Mouse (Mus musculus): ENCODE measurements around the gene Trim30a. TPM values are rescaled to one million over a fixed set of nuclear protein-coding genes. Genes with fewer than 3 reads are reported as not detected.
"Not testable (repeated sequence)": the region's sequence is repeated elsewhere in the genome, so short reads cannot be mapped to it uniquely, and the experiment has no call there.

Gene Trim30a
- polyA plus RNA-seq (2016; fragmentation: Nextera tagmentation; extraction: Ambion mirVana): 0.45 and 0.52 TPM in 2 replicates

DNA sequence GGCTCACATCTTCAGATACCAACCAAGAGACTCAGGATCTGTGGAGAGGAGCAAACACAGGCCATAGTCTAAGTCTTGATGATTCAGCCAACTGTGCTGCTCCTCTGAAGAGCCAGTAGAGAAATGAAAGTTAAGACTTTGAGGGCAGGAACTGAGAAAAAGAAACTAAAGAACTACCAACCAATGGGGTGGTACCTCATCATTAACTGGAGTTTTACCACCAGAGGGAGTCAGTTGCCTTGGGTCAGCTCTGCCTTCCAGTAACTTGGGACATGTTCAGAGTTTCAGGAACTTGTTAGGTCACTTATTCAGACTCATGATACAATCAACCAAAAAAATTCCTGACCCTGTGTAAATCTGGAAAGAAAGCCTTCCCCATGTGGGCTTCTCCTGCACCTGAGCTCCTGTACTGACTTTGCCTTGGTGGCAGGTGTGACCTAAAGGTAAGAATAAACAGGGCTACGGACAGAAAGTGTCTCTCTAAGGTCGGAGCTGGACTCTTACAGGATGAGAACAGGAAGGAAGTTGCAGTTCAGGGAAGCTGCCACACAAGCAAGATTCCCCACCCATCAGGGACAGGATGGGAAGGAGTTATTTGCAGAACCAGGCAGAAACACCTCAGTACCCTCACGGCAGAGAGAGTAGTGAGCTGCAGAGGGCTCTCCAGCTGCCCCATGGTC lies at the start of gene Trim30a:
Gene Trim30a, minus strand, starts transcription at position 129 of the 680 bp plus-strand sequence.
- WGBS: 73% methylated on average over 3 of the region's 3 CpGs
- Histone ChIP-seq H3K4me1 (no peaks in the 10 kb centered on the region), H3K27me3 (replicated peaks; ENCODE audit: low read depth, poor library complexity, severe bottlenecking) (no peaks in the 10 kb centered on the region), H3K27ac (replicated peaks) (no peak within 1 kb of the TSS), H3K9me3 (no peaks in the 10 kb centered on the region), H3K4me3 (no peak within 1 kb of the TSS), H3K36me3 (replicated peaks) (no peaks in the 10 kb centered on the region)
- DNase-seq (ENCODE audit: low spot score): no peak

- not testable (repeated sequence) for H3K4me3 ChIP-seq; H3K9me3 ChIP-seq; H3K36me3 ChIP-seq (replicated peaks); H3K27me3 ChIP-seq (replicated peaks; ENCODE audit: low read depth, poor library complexity, severe bottlenecking); DNase-seq (ENCODE audit: low spot score); H3K27ac ChIP-seq (replicated peaks); H3K4me1 ChIP-seq
These were observed 42.5 kb upstream of the Trim30a start, which contains the start of gene Trim30d for GRCm38 (mm10) chr7:104507421-104508065. Gene Trim30d (minus strand): TSS chr7:104507849.

- H3K4me3 ChIP-seq: peak overlapping the region; percentile 66
- peaks cover 10% of the 10 kb centered on the region for H3K27me3 ChIP-seq (replicated peaks; ENCODE audit: low read depth, poor library complexity, severe bottlenecking)
- DNase-seq (ENCODE audit: low spot score): peak; percentile 71
- no peaks in the 10 kb centered on the region for H3K9me3 ChIP-seq
- H3K4me1 ChIP-seq: no peaks in the 10 kb centered on the region
- no peaks in the 10 kb centered on the region for H3K36me3 ChIP-seq (replicated peaks)
- H3K27ac ChIP-seq (replicated peaks): peak overlapping the region; percentile 78
- WGBS: 2% methylated on average over 59 of the region's 59 CpGs
These were observed 36.8 kb upstream of the Trim30a start for GRCm38 (mm10) chr7:104501589-104502371.

DNA sequence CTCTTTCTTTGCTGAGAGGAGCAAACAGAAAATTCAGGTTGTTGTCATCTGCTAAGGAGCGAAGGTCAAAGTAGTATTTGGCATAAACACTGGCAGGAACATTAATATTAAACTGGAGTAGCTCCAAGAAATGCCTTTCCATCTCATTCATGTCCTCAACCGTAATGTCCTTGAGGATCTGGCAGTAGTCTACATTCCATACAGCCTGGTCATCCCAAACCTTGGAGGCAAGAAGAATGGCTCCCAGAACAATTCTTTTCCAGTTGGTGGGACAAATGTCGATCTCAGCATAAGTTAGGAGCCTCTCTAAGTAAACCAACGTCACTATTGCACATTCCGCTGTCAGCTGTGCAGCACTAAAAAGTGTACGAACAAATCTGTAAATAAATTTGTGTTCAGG lies 36.2 kb upstream of the Trim30a start:
- H3K27ac ChIP-seq (replicated peaks); H3K4me1 ChIP-seq; H3K27me3 ChIP-seq (replicated peaks; ENCODE audit: low read depth, poor library complexity, severe bottlenecking); H3K4me3 ChIP-seq; H3K9me3 ChIP-seq; DNase-seq (ENCODE audit: low spot score); H3K36me3 ChIP-seq (replicated peaks): not testable (repeated sequence)
- 73% methylated on average over 6 of the region's 6 CpGs for WGBS

DNA sequence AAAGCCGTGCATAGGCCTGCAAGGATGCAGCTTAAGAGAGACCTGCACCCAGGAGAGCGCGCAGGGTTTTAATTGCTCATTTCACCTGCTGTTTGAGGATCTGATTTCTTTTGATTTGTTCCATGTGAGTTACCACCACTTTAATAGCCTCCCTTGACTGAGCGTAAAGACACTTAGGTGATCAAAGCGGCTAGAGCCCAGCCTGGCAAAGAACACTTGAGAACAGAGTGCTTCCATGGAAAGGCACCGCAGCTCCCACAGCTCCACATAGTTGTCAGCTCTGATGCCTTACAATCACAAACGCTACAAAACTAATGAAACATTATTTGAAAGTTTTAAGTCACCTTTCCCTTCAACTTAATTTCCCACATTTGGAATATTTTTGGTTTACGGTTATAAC lies 34.5 kb upstream of the Trim30a start:
- 59% methylated on average over 7 of the region's 8 CpGs for WGBS
- not testable (repeated sequence) for H3K4me1 ChIP-seq; H3K27ac ChIP-seq (replicated peaks); H3K36me3 ChIP-seq (replicated peaks); H3K9me3 ChIP-seq; H3K27me3 ChIP-seq (replicated peaks; ENCODE audit: low read depth, poor library complexity, severe bottlenecking); DNase-seq (ENCODE audit: low spot score); H3K4me3 ChIP-seq

DNA sequence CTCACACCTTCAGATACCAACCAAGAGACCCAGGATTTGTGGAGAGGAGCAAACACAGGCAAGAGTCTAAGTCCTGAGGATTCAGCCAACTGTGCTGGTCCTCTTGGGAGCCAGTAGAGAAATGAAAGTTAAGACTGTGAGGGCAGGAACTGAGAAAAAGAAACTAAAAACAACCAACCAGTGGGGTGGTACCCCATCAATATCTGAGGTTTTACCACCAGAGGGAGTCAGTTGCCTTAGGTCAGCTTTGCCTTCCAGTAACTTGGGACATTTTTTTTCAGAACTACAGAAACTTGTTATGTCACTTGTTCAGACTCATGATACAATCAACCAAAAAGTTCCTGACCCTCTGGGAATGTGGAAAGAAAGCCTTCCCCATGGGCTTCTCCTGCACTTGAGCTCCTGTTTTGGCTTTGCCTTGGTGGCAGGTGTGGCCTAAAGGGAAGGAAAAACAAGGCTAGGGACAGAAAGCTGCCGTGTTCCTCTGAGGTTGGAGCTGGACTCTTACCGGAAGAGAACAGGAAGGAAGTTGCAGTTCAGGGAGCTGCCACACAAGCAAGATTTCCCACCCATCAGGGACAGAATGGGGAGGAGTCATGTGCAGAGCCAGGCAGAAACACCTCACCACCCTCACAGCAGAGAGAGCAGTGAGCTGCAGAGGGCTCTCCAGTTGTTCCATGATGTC lies 18.9 kb downstream of the Trim30a start:
- Histone ChIP-seq H3K27ac (replicated peaks) (no peak overlapping the region), H3K4me1 (no peaks in the 10 kb centered on the region), H3K9me3 (no peaks in the 10 kb centered on the region), H3K4me3 (no peak overlapping the region), H3K27me3 (replicated peaks; ENCODE audit: low read depth, poor library complexity, severe bottlenecking) (no peaks in the 10 kb centered on the region), H3K36me3 (replicated peaks) (no peaks in the 10 kb centered on the region)
- WGBS: 53% methylated on average over 2 of the region's 2 CpGs
- no peak for DNase-seq (ENCODE audit: low spot score)

- no peak for DNase-seq (ENCODE audit: low spot score)
- Histone ChIP-seq H3K27ac (replicated peaks) (no peak overlapping the region), H3K27me3 (replicated peaks; ENCODE audit: low read depth, poor library complexity, severe bottlenecking) (no peaks in the 10 kb centered on the region), H3K4me3 (no peak overlapping the region), H3K4me1 (no peaks in the 10 kb centered on the region), H3K9me3 (no peaks in the 10 kb centered on the region), H3K36me3 (replicated peaks) (no peaks in the 10 kb centered on the region)
- WGBS: 93% methylated on average over 3 of the region's 3 CpGs
These were observed 60.5 kb downstream of the Trim30a start for GRCm38 (mm10) chr7:104404460-104404950.

DNA sequence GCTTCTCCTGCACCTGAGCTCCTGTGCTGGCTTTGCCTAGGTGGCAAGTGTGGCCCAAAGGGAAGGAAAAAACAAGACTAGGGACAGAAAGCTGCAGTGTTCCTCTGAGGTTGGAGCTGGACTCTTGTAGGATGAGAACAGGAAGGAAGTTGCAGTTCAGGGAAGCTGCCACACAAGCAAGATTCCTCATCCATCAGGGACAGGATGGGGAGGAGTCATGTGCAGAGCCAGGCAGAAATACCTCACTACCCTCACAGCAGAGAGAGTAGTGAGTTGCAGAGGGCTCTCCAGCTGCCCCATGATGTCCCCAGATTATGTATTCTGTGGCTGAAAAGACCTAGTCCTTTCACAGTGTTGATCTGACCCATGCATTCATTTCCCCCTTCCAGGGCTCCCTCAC lies 63.9 kb downstream of the Trim30a start:
- Histone ChIP-seq H3K4me3 (no peak overlapping the region), H3K9me3 (no peaks in the 10 kb centered on the region), H3K27me3 (replicated peaks; ENCODE audit: low read depth, poor library complexity, severe bottlenecking) (no peaks in the 10 kb centered on the region), H3K36me3 (replicated peaks) (no peaks in the 10 kb centered on the region), H3K27ac (replicated peaks) (no peak overlapping the region), H3K4me1 (no peaks in the 10 kb centered on the region)
- DNase-seq (ENCODE audit: low spot score): no peak

DNA sequence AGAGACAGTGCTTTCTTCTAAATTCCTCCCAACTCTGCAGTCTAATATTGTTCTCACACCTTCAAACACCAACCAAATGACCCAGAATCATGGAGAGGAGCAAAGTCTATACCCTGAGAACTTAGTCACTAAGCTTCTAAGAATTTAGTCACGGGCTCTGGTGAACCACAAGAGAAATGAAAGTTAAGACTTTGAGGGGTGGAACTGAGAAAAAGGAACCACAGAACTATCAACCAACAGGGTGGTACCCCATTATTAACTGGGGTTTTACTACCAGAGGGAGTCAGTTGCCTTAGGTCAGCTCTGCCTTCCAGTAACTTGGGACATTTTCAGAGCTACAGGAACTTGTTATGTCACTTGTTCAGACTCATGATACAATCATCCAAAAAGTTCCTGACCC lies 64.3 kb downstream of the Trim30a start, which contains the start of gene Trim30c:
Gene Trim30c, minus strand, starts transcription at position 140 of the 400 bp plus-strand sequence.
- H3K4me1 ChIP-seq: no peaks in the 10 kb centered on the region
- 76% methylated on average over 1 of the region's 1 CpGs for WGBS
- DNase-seq (ENCODE audit: low spot score): no peak

DNA sequence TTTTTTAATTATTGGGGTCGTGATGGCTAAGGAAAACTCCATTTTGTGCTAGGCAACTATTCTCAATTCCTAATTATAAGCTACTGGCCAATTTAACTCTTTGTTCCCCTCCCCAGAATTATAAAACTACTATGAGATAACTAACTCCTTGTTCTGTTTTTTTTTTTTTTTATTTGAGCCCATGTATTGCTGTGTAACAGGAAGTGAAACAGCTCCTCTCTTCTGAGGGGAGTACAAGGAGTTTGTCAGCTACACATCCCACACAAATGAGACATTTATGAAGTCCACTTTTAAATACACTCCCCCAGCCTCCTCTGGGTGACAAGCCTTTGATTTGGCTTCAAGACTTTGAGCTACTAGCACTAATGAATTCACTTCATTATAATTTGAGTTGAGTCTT lies 66.5 kb downstream of the Trim30a start:
- Histone ChIP-seq H3K4me1 (no peaks in the 10 kb centered on the region), H3K27ac (replicated peaks) (no peak overlapping the region), H3K4me3 (no peak overlapping the region), H3K27me3 (replicated peaks; ENCODE audit: low read depth, poor library complexity, severe bottlenecking) (no peaks in the 10 kb centered on the region), H3K9me3 (no peaks in the 10 kb centered on the region), H3K36me3 (replicated peaks) (no peaks in the 10 kb centered on the region)
- no peak for DNase-seq (ENCODE audit: low spot score)
- 66% methylated on average over 1 of the region's 1 CpGs for WGBS

More for the DNA sequence above, 64.3 kb downstream of the Trim30a start, which contains the start of gene Trim30c:
- Histone ChIP-seq H3K36me3 (replicated peaks) (no peaks in the 10 kb centered on the region), H3K27me3 (replicated peaks; ENCODE audit: low read depth, poor library complexity, severe bottlenecking) (no peaks in the 10 kb centered on the region), H3K9me3 (no peaks in the 10 kb centered on the region), H3K27ac (replicated peaks) (no peak within 1 kb of the TSS), H3K4me3 (no peak within 1 kb of the TSS)

DNA sequence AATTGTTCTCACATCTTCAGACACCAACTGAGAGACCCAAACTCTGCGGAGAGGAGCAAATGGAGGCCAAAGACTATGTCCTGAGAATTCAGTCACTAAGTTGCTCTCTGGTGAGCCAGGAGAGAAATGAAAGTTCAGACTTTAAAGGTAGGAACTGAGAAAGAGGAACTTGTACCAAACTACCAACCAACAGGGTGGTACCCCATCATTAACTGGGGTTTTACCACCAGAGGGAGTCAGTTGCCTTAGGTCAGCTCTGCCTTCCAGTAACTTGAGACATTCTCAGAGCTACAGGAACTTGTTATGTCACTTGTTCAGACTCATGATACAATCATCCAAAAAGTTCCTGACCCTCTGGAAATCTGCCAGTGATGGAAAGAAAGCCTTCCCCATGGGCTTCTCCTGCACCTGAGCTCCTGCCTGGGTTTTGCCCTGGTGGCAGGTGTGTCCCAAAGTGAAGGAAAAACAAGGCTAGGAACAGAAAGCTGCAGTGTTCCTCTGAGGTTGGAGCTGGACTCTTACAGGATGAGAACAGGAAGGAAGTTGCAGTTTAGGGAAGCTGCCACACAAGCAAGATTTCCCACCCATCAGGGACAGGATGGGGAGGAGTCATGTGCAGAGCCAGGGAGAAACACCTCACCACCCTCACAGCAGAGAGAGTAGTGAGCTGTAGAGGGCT lies 95.1 kb downstream of the Trim30a start, which contains the start of gene Trim30b:
Gene Trim30b, minus strand, starts transcription at position 149 of the 679 bp plus-strand sequence.
- 71% methylated on average over 1 of the region's 1 CpGs for WGBS
- Histone ChIP-seq H3K27me3 (replicated peaks; ENCODE audit: low read depth, poor library complexity, severe bottlenecking) (no peaks in the 10 kb centered on the region), H3K36me3 (replicated peaks) (no peaks in the 10 kb centered on the region), H3K27ac (replicated peaks) (no peak within 1 kb of the TSS), H3K4me1 (no peaks in the 10 kb centered on the region), H3K4me3 (no peak within 1 kb of the TSS), H3K9me3 (no peaks in the 10 kb centered on the region)
- no peak for DNase-seq (ENCODE audit: low spot score)

DNA sequence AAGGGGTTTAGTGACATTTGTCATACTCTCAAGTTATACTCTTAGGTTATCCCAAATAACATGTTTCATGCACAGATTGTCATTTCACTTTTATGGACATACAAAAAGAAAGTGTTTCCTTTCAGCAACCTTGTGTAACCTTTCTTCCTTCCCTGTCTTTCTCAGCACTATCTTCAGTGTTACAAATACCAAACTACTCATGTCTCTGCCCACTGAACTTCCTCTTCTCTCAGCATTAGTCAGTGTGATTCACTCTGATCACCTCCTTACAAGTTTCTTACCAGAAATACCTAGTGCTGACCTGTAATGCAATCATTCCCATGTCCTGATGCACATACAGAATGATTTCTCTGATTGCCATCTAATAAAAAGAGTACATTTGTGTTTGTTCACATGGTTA lies 98.7 kb downstream of the Trim30a start:
- no peak overlapping the region for H3K4me3 ChIP-seq
- H3K27me3 ChIP-seq (replicated peaks; ENCODE audit: low read depth, poor library complexity, severe bottlenecking): no peaks in the 10 kb centered on the region
- no peak for DNase-seq (ENCODE audit: low spot score)
- no peak overlapping the region for H3K27ac ChIP-seq (replicated peaks)
- H3K9me3 ChIP-seq: no peaks in the 10 kb centered on the region
- no peaks in the 10 kb centered on the region for H3K36me3 ChIP-seq (replicated peaks)
- H3K4me1 ChIP-seq: no peaks in the 10 kb centered on the region

Data from embryonic facial prominence, embryonic 10.5 days (tissue).